Mouse (Mus musculus): ENCODE results near the gene Wdr91. TPM values are rescaled to one million over a fixed set of nuclear protein-coding genes. Genes with fewer than 3 reads are reported as not detected.

Wdr91 gene
- total RNA-seq, 2 experiments from 2014 or later = 35.1 to 36.5 TPM

DNA sequence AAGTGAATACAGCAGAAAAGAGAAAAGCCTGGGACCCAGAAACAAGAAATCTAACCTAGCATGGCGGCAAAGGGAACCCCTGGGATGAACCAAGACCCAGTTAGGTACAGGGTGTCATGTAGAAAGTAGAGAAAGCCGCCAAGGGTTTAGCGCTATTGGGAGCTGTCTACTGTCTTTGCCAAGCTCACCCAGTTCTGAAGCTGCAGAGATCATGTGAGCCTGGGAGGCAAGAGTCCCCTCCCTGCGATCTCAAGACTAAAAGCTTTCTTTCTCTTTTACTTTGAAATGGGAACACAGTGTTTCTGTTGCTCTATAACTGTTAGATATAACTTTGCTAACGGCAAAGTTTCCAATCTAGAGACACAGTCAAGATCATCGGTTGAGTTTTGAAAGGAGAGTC lies 48.3 kb downstream of the Wdr91 start:
- no peak for DNase-seq

DNA sequence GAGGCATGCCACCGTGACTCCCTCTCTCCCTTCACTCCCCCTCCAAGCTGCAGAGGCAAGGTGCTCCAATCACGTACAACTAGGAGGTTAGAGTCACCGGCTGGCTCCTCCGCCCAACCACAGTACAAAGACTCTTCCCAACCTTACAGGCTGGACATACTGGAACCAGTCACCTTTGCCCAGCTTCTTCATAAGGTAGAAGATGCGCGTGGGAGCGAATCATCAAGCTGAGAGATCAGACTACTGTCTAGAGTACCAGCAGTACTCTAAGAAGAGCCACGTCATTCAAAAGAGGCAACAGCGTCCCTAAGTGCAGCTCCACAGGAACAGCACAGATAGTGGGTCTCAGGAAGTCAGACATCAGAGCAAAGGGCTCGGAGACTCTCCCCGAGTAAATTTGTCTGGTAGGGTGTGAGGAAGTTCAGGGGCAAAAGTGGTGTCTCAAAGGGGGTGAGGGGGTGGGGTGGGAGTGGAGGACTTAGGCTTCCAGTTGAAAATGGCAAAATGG lies 49.1 kb downstream of the Wdr91 start:
- DNase-seq = no peak

DNA sequence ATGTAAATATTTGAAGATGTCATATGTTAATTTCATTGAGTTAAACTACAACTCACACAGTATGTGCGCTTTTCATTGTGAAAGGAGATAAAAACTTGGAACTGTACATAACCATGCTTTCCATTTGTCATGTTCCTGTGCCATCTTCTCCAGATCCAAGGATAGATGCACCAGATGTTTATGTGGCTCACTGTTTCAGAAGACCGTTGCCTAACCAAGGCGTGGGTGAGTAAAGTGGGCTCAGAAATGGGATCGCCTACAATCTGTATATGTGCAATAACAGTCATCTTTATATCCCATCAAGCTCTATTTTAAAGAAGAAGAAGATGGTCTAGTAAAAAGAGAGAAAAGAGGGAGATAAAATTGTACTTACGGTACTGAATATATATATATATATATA lies 78.3 kb downstream of the Wdr91 start:
- DNase-seq = no peak

Other genes with a start within 250 kb of the Wdr91 start
- gene Agbl3, start 130.4 kb downstream of the Wdr91 start, total RNA-seq (2021) = 10 to 100 TPM; 13.7 to 13.8 TPM
- gene Tmem140, start 47.7 kb downstream of the Wdr91 start, total RNA-seq (2021) = 1 to 10 TPM; 1.8 to 2.4 TPM
- gene Cyren, start 32.8 kb downstream of the Wdr91 start, total RNA-seq (2021) = 1 to 10 TPM; 5.9 to 7.5 TPM
- gene Stra8, start 9.3 kb upstream of the Wdr91 start, total RNA-seq (2021) = not detected
- 1 to 10 TPM in 1 of 2 experiments, under 1 TPM in 1; 0.88 to 1.1 TPM for gene Slc23a4, start 77.5 kb upstream of the Wdr91 start, total RNA-seq (2021)
- 10 to 100 TPM; 45.9 to 50.6 TPM for gene Cnot4, start 222.8 kb upstream of the Wdr91 start, total RNA-seq (2021)

Measured in layer of hippocampus, postnatal 36 days (tissue).